Mouse (Mus musculus) liver, embryonic 14.5 days (tissue): Measurements from ENCODE around the gene Tmem104.

Experiments used
- CTCF ChIP-seq: IDR thresholded peaks from 2 replicates; pipeline ENCODE4 v1.5.1; 2016; ENCODE audit warnings: antibody characterized with exemption, low read depth, control low read depth
- EP300 ChIP-seq: IDR thresholded peaks from 2 replicates; pipeline ENCODE4 v1.6.1; 2016; ENCODE audit warnings: antibody characterized with exemption, low read depth

GRCm38 (mm10) chr11:115138597-115139262 is 48.6 kb upstream of the Tmem104 start:
- no peak for TF ChIP-seq CTCF
- TF ChIP-seq EP300, result no peak
